Mouse (Mus musculus): ENCODE measurements around the gene Scaf1. TPM values are rescaled to one million over a fixed set of nuclear protein-coding genes. Genes with fewer than 3 reads are reported as not detected.

Scaf1 gene
- total RNA-seq (2023), result 77.3 TPM

DNA sequence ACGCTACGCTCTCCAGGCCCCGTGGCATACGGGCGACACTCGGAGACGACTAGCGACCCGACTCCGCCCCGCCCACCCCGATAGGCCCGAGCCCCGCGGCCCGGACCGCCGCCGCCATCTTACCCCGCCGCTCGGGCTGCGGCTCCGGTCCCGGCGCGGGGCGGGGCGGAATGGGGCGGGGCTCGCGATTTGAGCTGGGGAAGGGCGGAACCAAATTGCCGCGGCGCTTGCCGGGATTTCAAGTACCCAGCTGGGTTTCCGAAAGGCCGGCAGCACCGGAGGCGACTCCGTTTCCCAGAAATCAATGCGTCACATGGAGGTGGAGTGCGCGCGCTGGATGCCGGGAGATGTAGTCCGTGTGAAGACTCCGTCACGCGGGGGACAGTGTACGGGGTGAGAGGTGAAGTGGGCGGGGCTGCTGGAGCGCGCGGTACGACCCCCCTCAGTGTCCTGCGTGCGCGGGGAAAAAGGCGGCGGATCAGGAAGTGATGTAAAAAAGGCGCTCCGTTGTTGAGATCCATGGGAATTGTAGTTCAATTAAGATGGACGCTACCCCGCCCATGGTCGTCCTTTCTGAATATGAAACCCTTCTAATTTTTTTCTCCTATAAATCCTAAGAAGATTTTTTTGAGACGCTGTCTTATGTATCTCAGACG, at the start of gene Scaf1:
TSS of gene Scaf1 (minus strand) at position 407 of the 656 bp plus-strand sequence.

DNA sequence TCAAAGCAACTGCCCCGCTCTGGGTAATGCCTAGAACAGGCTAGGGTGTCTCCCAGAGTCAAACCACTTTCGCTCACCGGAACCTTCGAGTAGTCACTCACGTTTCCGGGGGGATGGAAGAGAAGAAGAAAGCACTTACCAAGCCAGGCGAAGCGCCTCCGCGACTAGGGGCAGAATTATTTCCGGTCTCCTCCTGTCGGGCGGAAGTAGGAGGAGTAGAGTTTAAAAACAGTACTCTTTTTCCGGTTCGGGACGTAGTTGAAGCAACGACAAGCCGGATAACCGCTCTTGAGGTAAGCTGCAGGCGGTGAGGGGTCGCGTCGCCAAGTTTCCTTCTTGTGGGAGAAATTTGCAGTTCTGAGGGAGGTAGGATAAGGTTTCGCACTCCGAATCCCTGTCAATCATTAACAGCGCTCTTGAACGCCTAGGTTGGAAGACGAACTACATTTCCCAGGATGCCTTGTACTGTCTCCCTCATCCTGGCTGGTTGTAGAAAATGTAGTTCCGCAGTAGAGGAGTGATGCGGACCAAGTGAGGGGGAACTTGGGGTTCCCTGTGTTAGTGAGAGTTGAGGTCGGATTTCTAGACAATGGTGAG, 46.2 kb upstream of the Scaf1 start, which contains the start of the genes Nosip and Prrg2:
TSS of gene Nosip (plus strand) at position 191 of the 597 bp plus-strand sequence.
TSS of gene Prrg2 (minus strand) at position 439 of the 597 bp plus-strand sequence.

DNA sequence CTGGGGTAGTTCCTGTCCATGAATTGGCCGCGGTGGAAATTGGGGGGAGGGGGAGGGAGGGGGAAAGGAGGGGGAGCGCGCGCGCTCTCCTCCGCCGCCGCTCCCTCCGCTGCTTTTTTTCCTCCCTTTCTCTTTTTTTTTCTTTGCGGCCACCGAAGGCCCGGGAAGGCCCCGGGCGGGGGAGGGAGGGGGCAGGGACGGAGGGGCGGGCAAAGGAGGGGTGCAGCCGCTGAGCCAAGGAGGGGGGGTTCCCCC, 36.6 kb upstream of the Scaf1 start, which contains the start of gene Prr12:
TSS of gene Prr12 (minus strand) at position 20 of the 255 bp plus-strand sequence.

DNA sequence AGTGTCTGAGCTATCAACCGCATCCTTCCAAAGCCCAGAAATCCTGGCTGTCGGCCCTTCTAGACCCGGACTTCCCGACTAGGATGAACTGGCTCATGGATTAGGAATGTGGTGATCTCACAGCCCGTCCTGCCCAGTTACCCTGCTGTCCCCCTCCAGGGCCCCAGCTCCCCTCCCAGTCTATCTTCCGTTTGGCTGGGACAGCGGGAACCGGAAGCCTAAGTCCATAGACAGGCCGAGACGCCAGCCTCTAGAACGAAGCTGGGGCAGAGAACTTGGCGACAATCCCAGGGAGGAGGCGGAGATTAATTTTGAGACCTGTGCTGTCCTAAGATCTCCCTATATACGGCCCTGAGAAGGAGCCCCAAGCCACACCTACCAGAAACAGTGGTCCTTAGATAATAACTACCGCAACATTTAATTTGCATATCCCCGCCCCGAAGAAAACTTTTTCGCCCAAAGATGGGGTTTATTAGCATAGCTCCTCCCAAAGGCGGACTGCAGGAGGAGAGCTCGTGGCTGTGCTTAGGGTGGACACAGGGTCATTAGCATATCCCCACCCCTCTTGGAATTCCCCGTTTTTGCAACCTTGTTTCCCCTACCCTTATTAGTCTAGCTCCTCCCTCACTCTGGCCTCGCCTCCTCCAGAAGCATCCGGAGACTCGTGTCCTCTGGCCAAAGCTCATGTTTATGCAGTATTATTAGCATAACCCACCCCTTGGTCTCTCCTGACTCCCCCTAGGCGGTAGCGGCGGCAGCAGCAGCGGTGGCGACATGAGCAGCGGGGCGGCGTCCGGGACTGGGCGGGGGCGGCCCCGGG, 1.3 kb upstream of the Scaf1 start, which contains the start of gene Rras:
TSS of gene Rras (plus strand) at position 720 of the 820 bp plus-strand sequence.

DNA sequence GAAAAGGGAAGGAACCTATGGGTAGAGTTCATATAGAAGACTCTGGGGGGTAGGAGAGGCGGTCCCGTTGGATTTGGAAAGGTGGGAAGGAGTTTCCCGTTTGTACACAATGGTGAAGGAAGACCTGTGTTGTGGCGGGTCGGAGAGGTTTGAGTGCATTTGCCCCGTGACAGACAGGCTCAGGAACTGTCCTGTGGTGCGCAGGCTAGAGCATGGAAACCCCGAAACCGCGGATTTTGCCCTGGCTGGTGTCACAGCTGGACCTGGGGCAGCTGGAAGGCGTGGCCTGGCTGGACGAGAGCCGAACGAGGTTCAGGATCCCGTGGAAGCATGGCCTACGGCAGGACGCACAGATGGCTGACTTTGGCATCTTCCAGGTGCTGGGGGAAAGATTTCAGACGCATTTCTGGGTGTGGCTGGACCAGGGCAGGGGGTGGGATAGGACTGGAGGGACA, 17.6 kb downstream of the Scaf1 start, which contains the start of gene Bcl2l12:
TSS of gene Bcl2l12 (minus strand) at position 212 of the 455 bp plus-strand sequence.

DNA sequence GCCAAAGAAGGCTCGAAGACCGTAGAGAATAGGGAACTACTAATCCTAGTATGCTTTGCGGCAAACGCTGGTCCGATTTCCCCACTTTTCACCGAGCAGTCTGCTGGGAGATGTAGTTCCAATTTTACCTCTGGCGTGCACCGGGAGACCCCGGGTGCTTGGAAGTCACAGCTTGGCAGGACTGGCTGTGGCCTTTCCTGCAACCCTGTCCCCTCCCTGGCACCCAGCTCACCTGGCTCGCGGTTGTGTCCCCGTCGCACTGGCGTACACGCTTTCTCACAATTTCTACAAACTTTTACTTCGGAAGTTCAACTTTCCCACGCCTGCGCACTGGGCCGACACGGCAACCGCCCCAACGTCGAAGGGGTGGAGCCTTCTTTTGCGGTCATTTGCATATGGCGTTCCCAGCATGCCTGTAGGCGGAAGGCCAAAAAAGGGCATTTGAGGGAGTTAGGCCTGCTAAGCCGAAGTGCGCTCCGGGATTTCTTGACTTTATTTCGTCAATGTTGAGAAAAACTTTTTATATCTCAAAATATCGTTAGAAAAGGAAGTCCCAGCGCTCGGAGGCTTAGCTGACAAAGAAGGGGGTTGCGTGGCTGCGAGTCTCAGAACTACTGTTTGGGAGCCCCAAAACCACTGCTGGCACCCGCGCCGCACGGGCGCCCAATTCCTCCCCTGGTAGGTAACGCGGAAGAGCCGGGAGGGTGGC, 18.8 kb downstream of the Scaf1 start, which contains the start of gene Irf3:
TSS of gene Irf3 (plus strand) at position 418 of the 709 bp plus-strand sequence.

DNA sequence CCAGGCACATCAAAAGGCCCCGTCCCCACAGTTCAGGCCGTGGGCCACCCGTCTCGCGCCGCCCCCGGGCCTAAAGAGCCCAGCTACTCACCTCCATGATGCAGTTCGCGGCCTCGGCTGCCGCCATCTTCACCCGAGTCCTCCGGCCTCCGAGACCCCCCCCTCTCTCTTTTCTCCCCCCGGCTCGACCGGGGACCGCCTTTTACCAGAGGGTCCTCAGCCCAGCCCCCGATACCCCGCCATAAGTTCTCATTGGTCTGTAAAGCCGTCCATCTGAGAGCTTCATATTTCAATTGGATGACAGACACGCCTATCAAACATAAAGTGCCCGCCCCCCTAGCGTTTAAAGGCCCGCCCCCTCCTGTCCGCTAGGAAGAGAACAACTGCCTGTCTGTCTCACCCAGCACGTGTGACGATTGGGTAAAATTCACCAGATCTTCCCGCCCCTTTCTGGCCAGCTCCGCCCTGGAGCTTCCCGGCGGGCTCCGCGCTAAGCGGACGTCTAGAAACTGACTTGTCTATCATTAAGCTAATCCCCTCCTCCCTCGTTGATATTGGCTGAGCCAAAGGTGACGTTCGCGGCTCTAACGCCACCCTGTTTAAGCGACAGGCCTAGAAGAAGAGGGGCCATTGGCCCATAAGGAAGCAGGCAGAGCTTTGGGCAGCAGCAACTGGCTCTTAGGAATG, 29.8 kb downstream of the Scaf1 start, which contains the start of gene Prmt1:
TSS of gene Prmt1 (minus strand) at position 377 of the 687 bp plus-strand sequence.

DNA sequence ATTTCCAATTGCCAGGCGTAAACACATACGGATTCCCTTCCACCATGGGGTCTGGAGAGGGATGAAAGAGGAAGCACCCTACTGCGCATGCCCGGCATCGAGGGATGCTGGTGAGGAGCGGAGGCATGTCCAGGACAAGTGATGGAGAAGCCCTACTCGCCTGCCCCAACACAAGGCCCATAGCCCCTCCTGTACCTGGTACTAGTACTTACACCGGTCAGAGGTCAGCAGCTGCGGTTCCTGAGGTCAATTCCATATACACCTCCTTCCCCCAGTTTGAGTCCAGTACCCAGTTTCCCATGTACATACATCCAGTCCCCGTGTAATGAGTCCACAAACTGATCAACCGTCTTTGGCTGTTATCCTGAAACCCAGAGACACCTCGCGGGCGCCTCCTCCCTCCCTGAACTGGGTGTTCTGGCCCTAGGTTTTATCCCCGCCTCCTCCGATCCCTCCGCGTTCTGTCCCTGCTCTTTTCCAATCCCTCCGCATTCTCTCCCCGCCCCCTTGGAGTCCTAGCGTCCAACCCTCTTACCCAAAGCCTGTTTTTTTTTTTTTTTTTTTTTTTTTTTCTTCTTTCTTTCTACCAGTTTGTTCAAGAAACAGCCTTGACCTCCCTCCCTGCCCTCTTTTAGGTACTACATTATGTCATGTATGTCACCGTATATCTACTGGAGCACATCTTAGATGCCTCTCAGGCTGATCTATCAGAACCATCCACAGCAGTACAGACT, 41.6 kb downstream of the Scaf1 start, which contains the start of gene Cpt1c:
TSS of gene Cpt1c (minus strand) at position 469 of the 734 bp plus-strand sequence.

Other genes with a start within 250 kb of the Scaf1 start
- gene Nup62, start 200.3 kb downstream of the Scaf1 start, total RNA-seq (2023), result 45.1 TPM
- gene Il4i1, start 200.0 kb downstream of the Scaf1 start, total RNA-seq (2023), result 14.0 TPM
- gene Atf5, start 199.7 kb downstream of the Scaf1 start, total RNA-seq (2023), result 4.8 TPM
- 47.0 TPM for gene Akt1s1, start 167.4 kb downstream of the Scaf1 start, total RNA-seq (2023)
- 80.3 TPM for gene Tbc1d17, start 167.3 kb downstream of the Scaf1 start, total RNA-seq (2023)
- gene Pnkp, start 159.2 kb downstream of the Scaf1 start, total RNA-seq (2023), result 46.8 TPM
- 26.6 TPM for gene Ptov1, start 146.6 kb downstream of the Scaf1 start, total RNA-seq (2023)
- gene Med25, start 123.7 kb downstream of the Scaf1 start, total RNA-seq (2023), result 62.0 TPM
- gene Fuz, start 120.3 kb downstream of the Scaf1 start, total RNA-seq (2023), result 23.6 TPM
- gene Ap2a1, start 86.9 kb downstream of the Scaf1 start, total RNA-seq (2023), result 88.4 TPM
- gene Tsks, start 73.2 kb downstream of the Scaf1 start, total RNA-seq (2023), result not detected
- not detected for gene Cpt1c, start 41.5 kb downstream of the Scaf1 start, total RNA-seq (2023)
- gene Prmt1, start 29.8 kb downstream of the Scaf1 start, total RNA-seq (2023), result 147 TPM
- gene Irf3, start 18.7 kb downstream of the Scaf1 start, total RNA-seq (2023), result 127 TPM
- gene Bcl2l12, start 17.7 kb downstream of the Scaf1 start, total RNA-seq (2023), result 20.4 TPM
- 11.4 TPM for gene Rras, start 1.6 kb upstream of the Scaf1 start, total RNA-seq (2023)
- 65.4 TPM for gene Prr12, start 36.5 kb upstream of the Scaf1 start, total RNA-seq (2023)
- 59.3 TPM for gene Nosip, start 46.1 kb upstream of the Scaf1 start, total RNA-seq (2023)
- 1.7 TPM for gene Prrg2, start 46.3 kb upstream of the Scaf1 start, total RNA-seq (2023)
- 28.4 TPM for gene Rcn3, start 75.9 kb upstream of the Scaf1 start, total RNA-seq (2023)
- gene Fcgrt, start 87.5 kb upstream of the Scaf1 start, total RNA-seq (2023), result 49.4 TPM
- 3,136 TPM for gene Rps11, start 108.1 kb upstream of the Scaf1 start, total RNA-seq (2023)
- 5,943 TPM for gene Rpl13a, start 112.4 kb upstream of the Scaf1 start, total RNA-seq (2023)
- gene Gm45713, start 119.9 kb upstream of the Scaf1 start, total RNA-seq (2023), result 1.6 TPM
- gene Flt3l, start 120.1 kb upstream of the Scaf1 start, total RNA-seq (2023), result 167 TPM
- gene Pih1d1, start 137.9 kb upstream of the Scaf1 start, total RNA-seq (2023), result 32.4 TPM
- 60.3 TPM for gene Aldh16a1, start 138.2 kb upstream of the Scaf1 start, total RNA-seq (2023)
- gene Slc17a7, start 147.6 kb upstream of the Scaf1 start, total RNA-seq (2023), result not detected
- not detected for gene Gfy, start 163.2 kb upstream of the Scaf1 start, total RNA-seq (2023)
- not detected for gene Pth2, start 164.6 kb upstream of the Scaf1 start, total RNA-seq (2023)
- 0.83 TPM for gene Ccdc155, start 188.5 kb upstream of the Scaf1 start, total RNA-seq (2023)
- not detected for gene Dkkl1, start 195.8 kb upstream of the Scaf1 start, total RNA-seq (2023)
- gene Tead2, start 199.4 kb upstream of the Scaf1 start, total RNA-seq (2023), result not detected
- 321 TPM for gene Cd37, start 222.8 kb upstream of the Scaf1 start, total RNA-seq (2023)
- gene Slc6a16, start 224.7 kb upstream of the Scaf1 start, total RNA-seq (2023), result not detected